Mouse (Mus musculus): ENCODE results near the gene Tdrd5.

- peak; percentile 50 for TF ChIP-seq CTCF (IDR thresholded peaks at IDR 0.05; ENCODE audit: low read depth, low read length)
- TF ChIP-seq TAL1 (conservative IDR thresholded peaks at IDR 0.05; ENCODE audit: low read depth, low read length): no peak
Observed at GRCm38 (mm10) chr1:156241713-156242348, 61.6 kb downstream of the Tdrd5 start.

All from G1E (cell line).